Mouse (Mus musculus) small intestine, adult 2 months (tissue): ENCODE results near the gene Cacna2d3.

ENCODE experiments used
- CTCF ChIP-seq: fragments of 200-500 bp; IDR thresholded peaks from 2 replicates; pipeline ENCODE4 v1.5.1; 2012; ENCODE audit warnings: low read depth, mild to moderate bottlenecking, control low read depth, inconsistent platforms, low read length, moderate library complexity, mixed read lengths; ENCODE audit not compliant: insufficient replicate concordance, insufficient read length; ENCODE audit errors: extremely low read depth
- POLR2A ChIP-seq: fragments of 200-500 bp; IDR thresholded peaks from 2 replicates; pipeline ENCODE4 v1.6.1; 2012; ENCODE audit warnings: low read depth, mild to moderate bottlenecking, control low read depth, inconsistent platforms, low read length, moderate library complexity

DNA sequence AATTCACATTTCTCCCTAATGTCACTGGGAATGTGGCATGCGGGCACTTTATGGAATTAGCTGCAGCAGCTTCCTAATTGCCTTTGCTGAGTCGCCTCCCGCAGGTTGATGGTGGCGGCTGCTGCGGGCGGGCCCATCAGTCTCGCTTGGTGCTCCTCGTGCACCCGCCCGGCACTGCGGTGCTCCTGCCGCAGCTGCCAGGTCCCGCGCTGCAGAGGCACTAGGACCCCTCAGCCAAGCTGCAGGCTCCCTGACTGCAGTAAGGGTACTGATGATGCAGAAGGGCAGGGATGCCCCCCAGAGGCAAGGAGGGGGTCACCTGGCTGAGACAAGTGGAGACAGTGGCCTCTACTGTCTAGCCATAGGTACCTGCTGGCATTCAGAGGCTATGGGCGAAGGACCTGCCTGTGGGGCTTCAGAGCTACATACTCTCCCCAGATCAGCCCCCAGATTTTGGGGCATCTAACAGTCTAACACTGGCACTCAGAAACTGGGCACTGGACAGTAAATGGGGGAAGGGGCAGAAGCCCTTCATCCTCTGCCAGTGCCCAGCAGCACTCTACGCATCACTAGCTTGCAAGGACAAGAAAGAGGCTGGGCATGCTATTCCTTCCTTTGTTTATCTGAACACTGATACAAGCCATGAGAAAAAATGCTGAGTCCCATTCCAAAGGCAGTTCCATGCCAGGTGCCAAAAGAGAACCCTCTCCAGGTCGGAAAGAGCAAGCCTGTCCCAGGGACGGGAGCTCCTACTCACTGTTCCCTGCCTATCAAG is 13.9 kb downstream of the Cacna2d3 start:
- TF ChIP-seq POLR2A (no peak), CTCF (no peak)
